Mouse (Mus musculus): Measurements from ENCODE around the gene Large1. TPM values are rescaled to one million over a fixed set of nuclear protein-coding genes. Genes with fewer than 3 reads are reported as not detected.

The Large1 gene
- polyA plus RNA-seq, 1 experiment from 2014 or later, result 15.0 TPM

- Histone ChIP-seq H3K27me3 (ENCODE audit: control insufficient read depth, insufficient read depth, low read length) (no peaks in the 10 kb centered on the region), H3K9me3 (ENCODE audit: control insufficient read depth, low read depth, low read length) (no peaks in the 10 kb centered on the region), H3K4me3 (ENCODE audit: low read depth, low read length) (no peak overlapping the region), H3K4me1 (ENCODE audit: control insufficient read depth, insufficient read depth, low read length) (no peaks in the 10 kb centered on the region), H3K27ac (ENCODE audit: low read length) (no peak overlapping the region), H3K9ac (replicated peaks; ENCODE audit: low read depth, low read length) (no peak overlapping the region), H3K36me3 (ENCODE audit: control insufficient read depth, insufficient read depth, low read length) (no peaks in the 10 kb centered on the region), H3K4me2 (replicated peaks; ENCODE audit: low read depth, low read length) (no peak overlapping the region)
- 60% methylated on average over 8 of the region's 8 CpGs for WGBS
- no peak for ATAC-seq (ENCODE audit: insufficient number of reproducible peaks, insufficient read depth, low FRiP score, low read depth)
These were observed 40.4 kb downstream of the Large1 start for GRCm38 (mm10) chr8:73312714-73313607.

GRCm38 (mm10) chr8:73310471-73310870, 42.9 kb downstream of the Large1 start:
- H3K9ac ChIP-seq (replicated peaks; ENCODE audit: low read depth, low read length), result no peak overlapping the region
- no peaks in the 10 kb centered on the region for H3K27me3 ChIP-seq (ENCODE audit: control insufficient read depth, insufficient read depth, low read length)
- 94% methylated on average over 1 of the region's 1 CpGs for WGBS
- H3K9me3 ChIP-seq (ENCODE audit: control insufficient read depth, low read depth, low read length), result no peaks in the 10 kb centered on the region
- ATAC-seq (ENCODE audit: insufficient number of reproducible peaks, insufficient read depth, low FRiP score, low read depth), result no peak
- no peak overlapping the region for H3K4me2 ChIP-seq (replicated peaks; ENCODE audit: low read depth, low read length)
- H3K36me3 ChIP-seq (ENCODE audit: control insufficient read depth, insufficient read depth, low read length), result no peaks in the 10 kb centered on the region
- no peak overlapping the region for H3K27ac ChIP-seq (ENCODE audit: low read length)
- H3K4me1 ChIP-seq (ENCODE audit: control insufficient read depth, insufficient read depth, low read length), result no peaks in the 10 kb centered on the region
- H3K4me3 ChIP-seq (ENCODE audit: low read depth, low read length), result no peak overlapping the region

GRCm38 (mm10) chr8:73310036-73310435, 43.3 kb downstream of the Large1 start:
- Histone ChIP-seq H3K9ac (replicated peaks; ENCODE audit: low read depth, low read length) (no peak overlapping the region), H3K9me3 (ENCODE audit: control insufficient read depth, low read depth, low read length) (no peaks in the 10 kb centered on the region), H3K27ac (ENCODE audit: low read length) (no peak overlapping the region), H3K36me3 (ENCODE audit: control insufficient read depth, insufficient read depth, low read length) (no peaks in the 10 kb centered on the region), H3K4me1 (ENCODE audit: control insufficient read depth, insufficient read depth, low read length) (no peaks in the 10 kb centered on the region), H3K4me3 (ENCODE audit: low read depth, low read length) (no peak overlapping the region), H3K27me3 (ENCODE audit: control insufficient read depth, insufficient read depth, low read length) (no peaks in the 10 kb centered on the region), H3K4me2 (replicated peaks; ENCODE audit: low read depth, low read length) (no peak overlapping the region)
- no peak for ATAC-seq (ENCODE audit: insufficient number of reproducible peaks, insufficient read depth, low FRiP score, low read depth)

DNA sequence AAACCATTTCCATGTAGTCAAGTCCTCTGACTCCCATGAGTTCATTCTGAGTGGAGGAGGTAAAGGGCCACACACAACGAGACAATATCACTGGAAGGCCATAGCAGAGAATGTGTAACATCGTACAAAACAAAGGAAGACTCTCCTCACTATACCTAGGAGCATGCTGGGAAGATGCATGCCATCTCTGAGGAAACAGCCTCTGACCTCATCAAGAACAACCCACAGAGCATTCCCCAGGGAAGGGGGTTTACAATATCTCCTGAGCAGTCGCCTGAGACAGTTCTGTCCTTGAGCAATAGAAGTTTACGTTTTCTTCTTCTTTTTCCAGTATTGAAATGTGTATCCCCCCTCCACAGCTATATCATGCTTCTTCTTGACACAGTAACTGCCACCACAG, 49.4 kb downstream of the Large1 start:
- Histone ChIP-seq H3K9me3 (ENCODE audit: control insufficient read depth, low read depth, low read length) (no peaks in the 10 kb centered on the region), H3K9ac (replicated peaks; ENCODE audit: low read depth, low read length) (no peak overlapping the region), H3K27me3 (ENCODE audit: control insufficient read depth, insufficient read depth, low read length) (no peaks in the 10 kb centered on the region), H3K4me1 (ENCODE audit: control insufficient read depth, insufficient read depth, low read length) (no peaks in the 10 kb centered on the region), H3K4me3 (ENCODE audit: low read depth, low read length) (no peak overlapping the region), H3K36me3 (ENCODE audit: control insufficient read depth, insufficient read depth, low read length) (no peaks in the 10 kb centered on the region), H3K27ac (ENCODE audit: low read length) (no peak overlapping the region), H3K4me2 (replicated peaks; ENCODE audit: low read depth, low read length) (no peak overlapping the region)
- WGBS, result 65% methylated on average over 4 of the region's 4 CpGs
- no peak for ATAC-seq (ENCODE audit: insufficient number of reproducible peaks, insufficient read depth, low FRiP score, low read depth)

- no peaks in the 10 kb centered on the region for H3K9me3 ChIP-seq (ENCODE audit: control insufficient read depth, low read depth, low read length)
- no peaks in the 10 kb centered on the region for H3K36me3 ChIP-seq (ENCODE audit: control insufficient read depth, insufficient read depth, low read length)
- no peak overlapping the region for H3K4me2 ChIP-seq (replicated peaks; ENCODE audit: low read depth, low read length)
- no peak for ATAC-seq (ENCODE audit: insufficient number of reproducible peaks, insufficient read depth, low FRiP score, low read depth)
- no peak overlapping the region for H3K9ac ChIP-seq (replicated peaks; ENCODE audit: low read depth, low read length)
- H3K27ac ChIP-seq (ENCODE audit: low read length), result no peak overlapping the region
- H3K4me3 ChIP-seq (ENCODE audit: low read depth, low read length), result no peak overlapping the region
- no peaks in the 10 kb centered on the region for H3K4me1 ChIP-seq (ENCODE audit: control insufficient read depth, insufficient read depth, low read length)
- WGBS, result 83% methylated on average over 3 of the region's 3 CpGs
- H3K27me3 ChIP-seq (ENCODE audit: control insufficient read depth, insufficient read depth, low read length), result no peaks in the 10 kb centered on the region
These were observed 50.4 kb downstream of the Large1 start for GRCm38 (mm10) chr8:73302947-73303346.

GRCm38 (mm10) chr8:73295531-73295930, 57.8 kb downstream of the Large1 start:
- no peaks in the 10 kb centered on the region for H3K36me3 ChIP-seq (ENCODE audit: control insufficient read depth, insufficient read depth, low read length)
- no peaks in the 10 kb centered on the region for H3K27me3 ChIP-seq (ENCODE audit: control insufficient read depth, insufficient read depth, low read length)
- ATAC-seq (ENCODE audit: insufficient number of reproducible peaks, insufficient read depth, low FRiP score, low read depth), result no peak
- no peak overlapping the region for H3K9ac ChIP-seq (replicated peaks; ENCODE audit: low read depth, low read length)
- no peaks in the 10 kb centered on the region for H3K9me3 ChIP-seq (ENCODE audit: control insufficient read depth, low read depth, low read length)
- H3K4me1 ChIP-seq (ENCODE audit: control insufficient read depth, insufficient read depth, low read length), result 0 out of 2 replicates have a peak, but pooled peaks cover 2% of the 10 kb centered on the region
- no peak overlapping the region for H3K27ac ChIP-seq (ENCODE audit: low read length)
- no peak overlapping the region for H3K4me3 ChIP-seq (ENCODE audit: low read depth, low read length)
- no peak overlapping the region for H3K4me2 ChIP-seq (replicated peaks; ENCODE audit: low read depth, low read length)

DNA sequence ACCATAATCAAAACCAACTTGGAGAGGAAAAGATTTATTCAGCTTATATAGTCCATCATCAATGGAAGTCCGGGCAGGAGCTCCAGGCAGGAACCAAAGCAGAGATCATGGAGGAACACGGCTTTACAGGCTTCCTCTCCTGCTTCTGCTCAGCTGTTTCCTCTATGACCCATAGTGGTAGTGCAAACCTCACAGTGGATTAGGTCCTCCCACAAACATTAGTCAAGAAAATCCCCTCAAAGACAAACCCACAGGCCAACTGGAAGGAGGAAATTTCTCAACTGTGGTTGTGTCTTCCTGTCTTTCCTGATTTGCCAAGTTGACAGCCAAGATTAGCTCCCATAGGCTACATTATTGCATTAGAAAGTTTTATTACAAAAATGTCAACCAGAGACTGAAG, 59.7 kb downstream of the Large1 start:
- Histone ChIP-seq H3K27me3 (ENCODE audit: control insufficient read depth, insufficient read depth, low read length) (no peaks in the 10 kb centered on the region), H3K4me3 (ENCODE audit: low read depth, low read length) (no peak overlapping the region), H3K27ac (ENCODE audit: low read length) (no peak overlapping the region), H3K4me1 (ENCODE audit: control insufficient read depth, insufficient read depth, low read length) (0 out of 2 replicates have a peak, but pooled peaks cover 3% of the 10 kb centered on the region), H3K4me2 (replicated peaks; ENCODE audit: low read depth, low read length) (no peak overlapping the region), H3K36me3 (ENCODE audit: control insufficient read depth, insufficient read depth, low read length) (no peaks in the 10 kb centered on the region), H3K9me3 (ENCODE audit: control insufficient read depth, low read depth, low read length) (no peaks in the 10 kb centered on the region), H3K9ac (replicated peaks; ENCODE audit: low read depth, low read length) (no peak overlapping the region)
- 77% methylated on average over 2 of the region's 2 CpGs for WGBS
- no peak for ATAC-seq (ENCODE audit: insufficient number of reproducible peaks, insufficient read depth, low FRiP score, low read depth)

GRCm38 (mm10) chr8:73291630-73292029, 61.7 kb downstream of the Large1 start:
- H3K9ac ChIP-seq (replicated peaks; ENCODE audit: low read depth, low read length), result no peak overlapping the region
- no peak overlapping the region for H3K27ac ChIP-seq (ENCODE audit: low read length)
- 0 out of 2 replicates have a peak, but pooled peaks cover 3% of the 10 kb centered on the region for H3K4me1 ChIP-seq (ENCODE audit: control insufficient read depth, insufficient read depth, low read length)
- H3K27me3 ChIP-seq (ENCODE audit: control insufficient read depth, insufficient read depth, low read length), result no peaks in the 10 kb centered on the region
- WGBS, result 84% methylated on average over 2 of the region's 2 CpGs
- H3K4me3 ChIP-seq (ENCODE audit: low read depth, low read length), result no peak overlapping the region
- no peak for ATAC-seq (ENCODE audit: insufficient number of reproducible peaks, insufficient read depth, low FRiP score, low read depth)
- H3K9me3 ChIP-seq (ENCODE audit: control insufficient read depth, low read depth, low read length), result no peaks in the 10 kb centered on the region
- no peaks in the 10 kb centered on the region for H3K36me3 ChIP-seq (ENCODE audit: control insufficient read depth, insufficient read depth, low read length)
- H3K4me2 ChIP-seq (replicated peaks; ENCODE audit: low read depth, low read length), result no peak overlapping the region

- no peaks in the 10 kb centered on the region for H3K27me3 ChIP-seq (ENCODE audit: control insufficient read depth, insufficient read depth, low read length)
- H3K4me3 ChIP-seq (ENCODE audit: low read depth, low read length), result no peak overlapping the region
- WGBS, result 78% methylated on average over 2 of the region's 2 CpGs
- no peak overlapping the region for H3K9ac ChIP-seq (replicated peaks; ENCODE audit: low read depth, low read length)
- 0 out of 2 replicates have a peak, but pooled peaks cover 3% of the 10 kb centered on the region for H3K4me1 ChIP-seq (ENCODE audit: control insufficient read depth, insufficient read depth, low read length)
- no peak overlapping the region for H3K4me2 ChIP-seq (replicated peaks; ENCODE audit: low read depth, low read length)
- H3K9me3 ChIP-seq (ENCODE audit: control insufficient read depth, low read depth, low read length), result no peaks in the 10 kb centered on the region
- no peaks in the 10 kb centered on the region for H3K36me3 ChIP-seq (ENCODE audit: control insufficient read depth, insufficient read depth, low read length)
- H3K27ac ChIP-seq (ENCODE audit: low read length), result no peak overlapping the region
- ATAC-seq (ENCODE audit: insufficient number of reproducible peaks, insufficient read depth, low FRiP score, low read depth), result peak; percentile 14; the same call in 1 of the 2 replicates
These were observed 62.7 kb downstream of the Large1 start for GRCm38 (mm10) chr8:73290636-73291035.
